Mouse (Mus musculus) cerebellum, adult 2 months (tissue): ENCODE measurements around the gene Slk.

ENCODE experiments used
- CTCF ChIP-seq: fragments of 200-500 bp; IDR thresholded peaks from 2 replicates; pipeline ENCODE4 v1.5.1; 2011; ENCODE audit warnings: low read depth, mild to moderate bottlenecking, control low read depth, low read length, moderate library complexity, borderline replicate concordance; ENCODE audit not compliant: insufficient read depth
- POLR2A ChIP-seq: fragments of 200-500 bp; IDR thresholded peaks from 2 replicates; pipeline ENCODE4 v1.6.1; 2011; ENCODE audit warnings: low read length, control low read depth, borderline replicate concordance; ENCODE audit not compliant: insufficient read depth

GRCm38 (mm10) chr19:47534131-47534530 is 45.3 kb upstream of the Slk start:
- TF ChIP-seq CTCF (no peak), POLR2A (no peak)
